Mouse (Mus musculus): Measurements from ENCODE around the gene Gm17677.

Gm17677 gene

DNA sequence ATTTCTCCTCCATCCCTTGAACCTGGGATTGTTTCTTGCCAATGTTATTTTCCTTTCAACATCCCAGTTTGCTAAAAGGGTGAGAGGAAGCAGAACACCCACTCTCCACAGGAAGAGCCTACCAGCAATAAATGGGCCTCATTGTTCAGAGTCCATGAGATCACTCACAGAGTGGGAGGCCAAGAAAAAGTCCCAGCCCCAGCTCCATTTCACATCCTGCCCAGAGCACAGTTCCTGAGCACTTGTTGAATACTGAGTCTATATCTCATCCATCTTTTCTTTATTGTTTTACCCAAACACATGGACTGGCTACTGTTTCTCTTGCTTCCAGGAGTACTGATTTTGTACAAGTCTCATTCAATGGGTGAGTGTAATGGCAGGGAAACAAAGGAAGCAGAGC lies at the start of gene Gm17677:
Gene Gm17677 (plus strand): TSS at position 301 of the 400 bp plus-strand sequence.
- DNase-seq (ENCODE audit: low spot score): no peak

DNA sequence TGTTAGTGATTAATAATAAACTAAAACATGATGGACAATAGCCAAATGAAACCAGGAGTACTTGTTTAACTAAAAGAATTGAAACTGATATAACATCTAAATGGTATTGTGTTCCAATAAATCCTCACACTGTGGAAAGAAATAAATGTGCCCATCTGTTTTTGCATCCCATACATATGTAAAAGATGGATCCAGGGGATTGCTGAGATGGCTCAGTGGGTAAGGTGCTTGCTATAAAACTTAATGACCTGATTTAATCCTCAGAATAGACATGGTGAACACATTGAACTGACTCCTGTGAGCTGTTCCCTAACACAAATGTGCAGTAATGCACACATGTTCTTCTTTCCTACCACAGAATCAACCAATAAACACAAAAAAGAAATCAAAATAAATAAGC lies 48.9 kb upstream of the Gm17677 start:
- no peak for DNase-seq (ENCODE audit: low spot score)

DNA sequence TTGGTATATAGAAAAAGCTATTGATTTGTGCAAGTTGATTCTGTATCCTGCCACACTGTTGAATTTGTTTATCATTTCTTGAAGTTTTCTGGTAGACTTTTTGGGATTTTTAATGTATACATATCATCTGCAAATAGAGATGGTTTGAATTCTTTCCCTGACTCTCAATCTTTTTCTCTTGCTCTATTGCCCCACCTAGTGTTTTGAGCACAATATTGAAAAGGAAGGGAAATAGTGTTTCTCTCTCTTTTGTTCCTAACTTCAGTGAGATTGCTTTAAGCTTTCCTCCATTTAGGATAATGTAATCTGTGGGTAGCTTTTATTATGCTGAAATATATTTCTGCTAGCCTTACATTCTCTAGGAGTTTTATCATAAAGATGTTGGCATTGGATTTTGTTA lies 33.6 kb upstream of the Gm17677 start:
- DNase-seq (ENCODE audit: low spot score): no peak

DNA sequence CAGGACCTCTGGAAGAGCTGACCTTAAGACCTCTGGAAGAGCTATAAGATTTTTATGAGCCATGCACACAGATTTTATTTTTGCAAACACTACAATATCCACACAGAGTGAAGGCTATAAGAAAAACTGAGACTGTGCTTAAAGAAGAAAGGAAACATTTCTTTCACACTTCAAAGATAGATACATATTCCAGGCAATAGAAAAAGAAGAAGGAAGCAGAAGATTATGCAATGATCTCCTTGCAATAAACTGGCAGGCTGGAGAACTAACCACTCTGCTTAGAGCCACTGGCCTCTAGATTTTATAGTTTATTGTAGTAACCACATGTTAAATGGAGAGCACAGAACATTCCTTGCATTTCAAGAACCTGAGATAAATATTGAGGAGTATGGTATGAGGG lies 16.0 kb downstream of the Gm17677 start:
- DNase-seq (ENCODE audit: low spot score): no peak

DNA sequence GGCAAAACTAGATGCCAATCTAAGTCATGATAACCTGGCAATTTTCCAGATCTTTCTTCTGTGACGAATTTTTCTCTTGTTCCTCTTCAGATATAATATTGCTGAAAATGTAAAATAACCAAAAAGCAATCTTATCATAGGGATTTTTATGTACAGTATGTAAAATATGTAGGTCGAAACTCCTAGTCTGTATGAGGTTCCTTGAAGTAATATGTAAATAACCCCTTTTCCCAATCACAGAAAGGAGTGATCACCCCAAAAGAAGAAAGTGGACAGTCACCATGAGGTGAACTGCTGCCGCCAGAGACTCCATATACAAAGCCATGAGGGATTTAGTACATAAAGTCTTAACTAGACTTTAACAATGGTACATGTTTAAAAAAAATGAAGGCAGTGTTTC lies 37.2 kb downstream of the Gm17677 start, which contains the start of gene Gm17727:
Gene Gm17727 (minus strand): TSS at position 101 of the 400 bp plus-strand sequence.
- no peak for DNase-seq (ENCODE audit: low spot score)

DNA sequence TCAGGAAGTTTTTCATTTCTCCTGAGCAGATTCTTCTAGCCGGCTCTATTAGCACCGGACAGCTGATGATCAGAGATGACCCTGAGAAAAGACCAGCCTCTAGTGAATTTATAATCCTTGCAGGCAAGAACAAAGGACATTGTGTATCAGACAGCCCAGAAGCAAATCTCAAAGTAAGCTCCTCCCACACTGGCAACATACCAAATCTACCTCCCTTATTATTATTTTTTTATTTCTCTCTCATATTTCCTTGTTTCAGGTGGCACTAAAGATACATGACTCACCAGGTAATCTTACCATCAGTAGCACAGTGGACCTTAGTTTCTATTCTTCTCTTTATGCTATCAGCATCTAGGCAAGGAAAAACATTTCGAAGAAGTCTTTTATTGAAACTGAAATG lies 49.2 kb downstream of the Gm17677 start, which contains the start of the genes Gm27235 and D730048I06Rik:
Gene Gm27235 (minus strand): TSS at position 101 of the 400 bp plus-strand sequence.
Gene D730048I06Rik (minus strand): TSS at position 112 of the 400 bp plus-strand sequence.
- no peak for DNase-seq (ENCODE audit: low spot score)

Data from urinary bladder, postnatal 25 days (tissue).